Mouse (Mus musculus): ENCODE measurements around the gene Dph5.

The Dph5 gene

GRCm38 (mm10) chr3:115952356-115952755, 64.7 kb downstream of the Dph5 start:
- no peak for DNase-seq (ENCODE audit: low spot score)

GRCm38 (mm10) chr3:115953088-115953487, 65.5 kb downstream of the Dph5 start:
- no peak for DNase-seq (ENCODE audit: low spot score)

GRCm38 (mm10) chr3:115957223-115957622, 69.6 kb downstream of the Dph5 start:
- DNase-seq (ENCODE audit: low spot score) = no peak

- DNase-seq (ENCODE audit: low spot score) = no peak
Observed at GRCm38 (mm10) chr3:115961311-115962027, 73.8 kb downstream of the Dph5 start.

GRCm38 (mm10) chr3:115962028-115962415, 74.4 kb downstream of the Dph5 start:
- DNase-seq (ENCODE audit: low spot score) = no peak

GRCm38 (mm10) chr3:115963597-115963996, 76.0 kb downstream of the Dph5 start:
- no peak for DNase-seq (ENCODE audit: low spot score)

- DNase-seq (ENCODE audit: low spot score) = no peak
Observed at GRCm38 (mm10) chr3:115964071-115964470, 76.4 kb downstream of the Dph5 start.

- no peak for DNase-seq (ENCODE audit: low spot score)
Observed at GRCm38 (mm10) chr3:115968745-115969530, 81.3 kb downstream of the Dph5 start.

GRCm38 (mm10) chr3:115971045-115971785, 83.6 kb downstream of the Dph5 start:
- DNase-seq (ENCODE audit: low spot score) = no peak

GRCm38 (mm10) chr3:115971891-115972646, 84.4 kb downstream of the Dph5 start:
- no peak for DNase-seq (ENCODE audit: low spot score)

GRCm38 (mm10) chr3:115974228-115974627, 86.6 kb downstream of the Dph5 start:
- DNase-seq (ENCODE audit: low spot score) = no peak

- no peak for DNase-seq (ENCODE audit: low spot score)
Observed at GRCm38 (mm10) chr3:115974995-115975394, 87.4 kb downstream of the Dph5 start.

GRCm38 (mm10) chr3:115979000-115979399, 91.4 kb downstream of the Dph5 start:
- no peak for DNase-seq (ENCODE audit: low spot score)

- DNase-seq (ENCODE audit: low spot score) = no peak
Observed at GRCm38 (mm10) chr3:115983217-115983616, 95.6 kb downstream of the Dph5 start.
